Mouse (Mus musculus) hindbrain, embryonic 16.5 days (tissue): Measurements from ENCODE around the gene Olfr397. TPM values are rescaled to one million over a fixed set of nuclear protein-coding genes. Genes with fewer than 3 reads are reported as not detected.

Source experiments
- ATAC-seq: fragments of 200-750 bp; cut with Nextera tagmentation; 2 replicates; pipeline ENCODE4 v1.8.0; 2017; ENCODE audit warnings: moderate TSS enrichment, moderate library complexity
- H3K27ac ChIP-seq: fragments of 300-500 bp; sonication (generic); 2 replicates; pipeline ENCODE4 v1.5.1; 2014; ENCODE audit warnings: low read depth, mild to moderate bottlenecking, control low read depth, low read length, moderate library complexity
- H3K27me3 ChIP-seq: fragments of 300-500 bp; sonication (generic); replicated peaks from 2 replicates; pipeline ENCODE4 v1.6.1; 2014; ENCODE audit warnings: low read length; ENCODE audit not compliant: control insufficient read depth, insufficient read depth
- H3K36me3 ChIP-seq: fragments of 300-500 bp; sonication (generic); 2 replicates; pipeline ENCODE4 v1.6.1; 2014; ENCODE audit warnings: mild to moderate bottlenecking, low read length, moderate library complexity, mixed read lengths; ENCODE audit not compliant: control insufficient read depth, insufficient read depth
- H3K4me1 ChIP-seq: fragments of 300-500 bp; sonication (generic); 2 replicates; pipeline ENCODE4 v1.6.1; 2014; ENCODE audit warnings: low read depth, low read length; ENCODE audit not compliant: control insufficient read depth, insufficient read depth
- H3K4me2 ChIP-seq: fragments of 300-500 bp; sonication (generic); 2 replicates; pipeline ENCODE4 v1.6.1; 2014; ENCODE audit warnings: mild to moderate bottlenecking, low read length, control low read depth, moderate library complexity
- H3K4me3 ChIP-seq: fragments of 300-500 bp; sonication (generic); 2 replicates; pipeline ENCODE4 v1.5.1; 2014; ENCODE audit warnings: mild to moderate bottlenecking, low read length, control low read depth, moderate library complexity
- H3K9ac ChIP-seq: fragments of 300-500 bp; sonication (generic); 2 replicates; pipeline ENCODE4 v1.6.1; 2014; ENCODE audit warnings: low read depth, mild to moderate bottlenecking, control low read depth, low read length, moderate library complexity
- H3K9me3 ChIP-seq: fragments of 300-500 bp; sonication (generic); 2 replicates; pipeline ENCODE4 v1.6.1; 2014; ENCODE audit warnings: mild to moderate bottlenecking, low read length, moderate library complexity; ENCODE audit not compliant: control insufficient read depth
- WGBS: fragments of 180-500 bp; shearing (Covaris S2); extraction: QIAGEN DNeasy Blood & Tissue Kit; methylation state at CpG from one replicate; pipeline ENCODE4 v1.1.7; 2014; 5-methylcytosine and 5-hydroxymethylcytosine counted together
- polyA plus RNA-seq: library from polyadenylated mRNA; unstranded; fragments of >200 nt; fragmentation: Nextera tagmentation; extraction: Ambion mirVana; gene quantifications from 2 replicates; pipeline ENCODE4 v1.2.1, GENCODE M21; 2015

The Olfr397 gene
- polyA plus RNA-seq = not detected in 2 replicates

DNA sequence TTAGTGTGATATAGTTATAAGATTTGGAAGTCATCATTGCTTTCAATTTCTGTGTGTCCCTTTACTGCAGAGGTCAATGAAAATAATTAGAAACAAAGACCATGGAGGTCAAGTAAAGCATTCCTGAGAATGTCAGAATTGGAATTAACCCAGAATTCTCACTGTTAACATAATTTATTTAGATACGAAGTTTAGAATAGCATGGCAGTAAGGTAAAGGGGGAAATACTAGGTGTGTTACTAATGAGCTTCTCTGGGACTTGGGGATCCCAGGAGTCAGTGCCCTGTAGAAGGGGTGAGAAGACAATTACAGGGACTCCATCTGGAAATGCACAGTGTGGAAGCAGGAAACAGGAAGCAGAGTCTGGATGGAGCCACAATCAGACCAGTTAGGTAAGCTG lies at the start of gene Olfr397:
Gene Olfr397, plus strand, starts transcription at position 301 of the 400 bp plus-strand sequence.
- no peaks in the 10 kb centered on the region for H3K27me3 ChIP-seq
- H3K27ac ChIP-seq = no peak within 1 kb of the TSS
- peaks cover 12% of the 10 kb centered on the region for H3K9me3 ChIP-seq
- H3K36me3 ChIP-seq = no peaks in the 10 kb centered on the region
- ATAC-seq = no peak
- H3K4me1 ChIP-seq = no peaks in the 10 kb centered on the region
- no peak within 1 kb of the TSS for H3K4me3 ChIP-seq
- H3K4me2 ChIP-seq = no peak within 1 kb of the TSS
- WGBS = 78% methylated on average over 1 of the region's 1 CpGs
- H3K9ac ChIP-seq = no peak within 1 kb of the TSS

DNA sequence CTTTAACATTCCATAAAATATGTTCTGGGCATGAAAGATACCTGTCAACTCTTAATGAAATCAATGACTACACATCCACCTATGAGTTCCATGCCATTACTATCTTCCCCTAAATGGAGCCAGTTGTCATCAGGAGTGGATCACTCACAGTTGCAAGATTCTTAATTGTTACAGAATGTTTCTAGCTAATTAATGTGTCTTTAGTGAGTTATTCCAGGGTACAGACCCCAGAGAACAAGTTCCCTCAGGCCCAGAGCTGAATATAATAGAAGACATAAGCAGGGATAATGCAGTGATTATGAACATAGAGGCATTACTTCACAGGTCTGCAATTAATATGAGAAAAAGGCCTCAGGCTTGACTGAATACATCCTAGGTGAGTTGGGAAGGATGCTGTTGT lies 24.2 kb upstream of the Olfr397 start, which contains the start of gene Olfr23:
Gene Olfr23, plus strand, starts transcription at position 301 of the 400 bp plus-strand sequence.
- H3K27ac ChIP-seq = no peak within 1 kb of the TSS
- ATAC-seq = no peak
- H3K4me1 ChIP-seq = no peaks in the 10 kb centered on the region
- no peak within 1 kb of the TSS for H3K4me2 ChIP-seq
- no peaks in the 10 kb centered on the region for H3K36me3 ChIP-seq
- no peak within 1 kb of the TSS for H3K9ac ChIP-seq
- H3K4me3 ChIP-seq = no peak within 1 kb of the TSS
- no peaks in the 10 kb centered on the region for H3K27me3 ChIP-seq
- H3K9me3 ChIP-seq = no peaks in the 10 kb centered on the region; the same call in 1 of the 2 replicates

DNA sequence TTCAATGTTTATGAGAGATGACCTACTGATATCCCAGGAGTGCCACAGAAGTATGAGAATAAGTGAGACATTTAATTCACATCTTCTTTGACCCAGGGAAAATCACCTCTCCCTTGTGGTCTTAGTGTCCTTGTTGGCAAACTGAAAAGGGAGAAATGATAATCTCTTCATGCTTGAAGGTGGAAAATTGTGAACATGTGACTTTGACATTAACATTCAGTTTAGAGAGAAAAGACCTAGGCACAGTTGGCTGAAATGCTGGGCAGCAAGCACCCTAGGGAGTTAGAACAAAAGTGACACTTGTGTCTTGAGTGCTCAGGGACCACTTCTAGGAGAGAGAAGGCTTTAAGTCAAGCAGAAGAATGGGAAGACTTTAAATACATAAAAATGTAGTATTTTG lies 29.7 kb downstream of the Olfr397 start, which contains the start of gene Olfr398:
Gene Olfr398, minus strand, starts transcription at position 101 of the 400 bp plus-strand sequence.
- no peak within 1 kb of the TSS for H3K9ac ChIP-seq
- H3K9me3 ChIP-seq = peaks cover 22% of the 10 kb centered on the region
- no peak within 1 kb of the TSS for H3K27ac ChIP-seq
- ATAC-seq = no peak
- no peaks in the 10 kb centered on the region for H3K4me1 ChIP-seq
- no peak within 1 kb of the TSS for H3K4me3 ChIP-seq
- no peaks in the 10 kb centered on the region for H3K36me3 ChIP-seq
- H3K27me3 ChIP-seq = no peaks in the 10 kb centered on the region
- H3K4me2 ChIP-seq = no peak within 1 kb of the TSS

DNA sequence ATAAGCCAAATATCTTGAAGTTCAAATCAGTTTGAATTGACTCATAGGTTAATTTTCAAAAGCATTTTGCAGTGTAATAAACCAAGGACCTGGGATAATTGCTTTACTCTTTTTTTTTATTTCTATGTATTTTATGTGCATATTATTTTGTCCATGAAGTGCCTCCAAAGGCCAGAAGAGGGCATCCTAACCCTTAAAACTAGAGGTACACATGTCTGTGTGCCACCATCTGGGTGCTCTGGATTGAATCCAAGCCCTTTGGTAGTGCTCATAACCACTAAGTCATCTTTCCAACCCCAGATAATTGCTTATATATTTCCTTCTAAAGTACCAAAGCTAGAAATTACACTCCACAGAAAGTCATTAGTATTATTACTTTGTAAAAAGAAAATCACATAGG lies 32.5 kb downstream of the Olfr397 start:
- ATAC-seq = no peak
- Histone ChIP-seq H3K9ac (no peak overlapping the region), H3K4me3 (no peak overlapping the region)

More for the DNA sequence above, 32.5 kb downstream of the Olfr397 start:
- H3K4me2 ChIP-seq = no peak overlapping the region
- H3K27me3 ChIP-seq = no peaks in the 10 kb centered on the region
- H3K36me3 ChIP-seq = no peaks in the 10 kb centered on the region
- H3K27ac ChIP-seq = no peak overlapping the region
- H3K9me3 ChIP-seq = peaks cover 15% of the 10 kb centered on the region
- H3K4me1 ChIP-seq = no peaks in the 10 kb centered on the region

Other genes starting within 250 kb of the Olfr397 start
- gene Olfr389, start 180.1 kb upstream of the Olfr397 start, polyA plus RNA-seq = not detected in 2 replicates
- not detected in 2 replicates for gene Olfr390, start 177.9 kb upstream of the Olfr397 start, polyA plus RNA-seq
- not detected in 2 replicates for gene Olfr391-ps, start 157.8 kb upstream of the Olfr397 start, polyA plus RNA-seq
- gene Olfr392, start 143.8 kb upstream of the Olfr397 start, polyA plus RNA-seq = not detected in 2 replicates
- gene Olfr393, start 109.4 kb upstream of the Olfr397 start, polyA plus RNA-seq = not detected in 2 replicates
- not detected in 2 replicates for gene Olfr394, start 70.0 kb upstream of the Olfr397 start, polyA plus RNA-seq
- gene Olfr395, start 51.5 kb upstream of the Olfr397 start, polyA plus RNA-seq = not detected in 2 replicates
- gene Olfr23, start 24.1 kb upstream of the Olfr397 start, polyA plus RNA-seq = not detected in 2 replicates
- not detected in 2 replicates for gene Olfr398, start 29.6 kb downstream of the Olfr397 start, polyA plus RNA-seq
- not detected in 2 replicates for gene Olfr139, start 95.7 kb downstream of the Olfr397 start, polyA plus RNA-seq
- not detected in 2 replicates for gene Olfr399, start 95.8 kb downstream of the Olfr397 start, polyA plus RNA-seq
- not detected in 2 replicates for gene Zfp616, start 109.1 kb downstream of the Olfr397 start, polyA plus RNA-seq
- not detected in 2 replicates for gene Olfr401, start 152.9 kb downstream of the Olfr397 start, polyA plus RNA-seq
- gene Olfr402, start 192.7 kb downstream of the Olfr397 start, polyA plus RNA-seq = not detected in 2 replicates
- gene Olfr403, start 225.4 kb downstream of the Olfr397 start, polyA plus RNA-seq = not detected in 2 replicates